Mouse (Mus musculus) embryonic fibroblast, embryonic 13.5 days (primary cell): ENCODE data around the gene Snx18.

ENCODE experiments used
- CTCF ChIP-seq: IDR thresholded peaks from 2 replicates; pipeline ENCODE4 v1.5.1; 2011; ENCODE audit warnings: mild to moderate bottlenecking, control low read depth, low read length, moderate library complexity, borderline replicate concordance; ENCODE audit not compliant: insufficient read depth
- POLR2A ChIP-seq: IDR thresholded peaks from 2 replicates; pipeline ENCODE4 v1.6.1; 2011; ENCODE audit warnings: low read depth, mild to moderate bottlenecking, control low read depth, low read length, moderate library complexity

- no peak for TF ChIP-seq POLR2A
- no peak for TF ChIP-seq CTCF
Measured at GRCm38 (mm10) chr13:113663883-113664282, 45.5 kb upstream of the Snx18 start.
